Mouse (Mus musculus) cerebellum, adult 8-10 months (tissue): ENCODE measurements around the gene Gcn1l1.

Experiments used
- DNase-seq: peaks from one replicate; pipeline ENCODE4 v3.0.0; 2022

Gene Gcn1l1

DNA sequence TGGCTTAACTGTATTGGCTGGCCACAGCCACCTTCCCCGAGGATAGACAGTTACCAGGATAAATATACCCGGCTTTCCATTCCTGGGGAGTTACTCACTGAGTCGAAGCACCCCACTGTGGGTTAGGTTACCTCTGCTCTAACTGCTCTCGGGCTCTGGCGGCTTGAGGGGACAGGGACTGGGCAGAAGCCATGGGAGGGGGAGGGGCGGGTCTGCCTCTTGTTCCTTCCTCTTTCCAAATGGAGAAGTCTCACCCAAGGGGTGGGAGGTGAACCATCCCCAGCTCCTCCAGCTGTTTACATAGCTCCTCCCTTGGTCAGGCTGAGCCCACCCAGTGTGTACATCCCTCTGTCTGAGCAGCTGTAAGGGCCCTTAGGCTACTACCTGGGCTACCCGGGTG lies 29.4 kb upstream of the Gcn1l1 start:
- no peak for DNase-seq

DNA sequence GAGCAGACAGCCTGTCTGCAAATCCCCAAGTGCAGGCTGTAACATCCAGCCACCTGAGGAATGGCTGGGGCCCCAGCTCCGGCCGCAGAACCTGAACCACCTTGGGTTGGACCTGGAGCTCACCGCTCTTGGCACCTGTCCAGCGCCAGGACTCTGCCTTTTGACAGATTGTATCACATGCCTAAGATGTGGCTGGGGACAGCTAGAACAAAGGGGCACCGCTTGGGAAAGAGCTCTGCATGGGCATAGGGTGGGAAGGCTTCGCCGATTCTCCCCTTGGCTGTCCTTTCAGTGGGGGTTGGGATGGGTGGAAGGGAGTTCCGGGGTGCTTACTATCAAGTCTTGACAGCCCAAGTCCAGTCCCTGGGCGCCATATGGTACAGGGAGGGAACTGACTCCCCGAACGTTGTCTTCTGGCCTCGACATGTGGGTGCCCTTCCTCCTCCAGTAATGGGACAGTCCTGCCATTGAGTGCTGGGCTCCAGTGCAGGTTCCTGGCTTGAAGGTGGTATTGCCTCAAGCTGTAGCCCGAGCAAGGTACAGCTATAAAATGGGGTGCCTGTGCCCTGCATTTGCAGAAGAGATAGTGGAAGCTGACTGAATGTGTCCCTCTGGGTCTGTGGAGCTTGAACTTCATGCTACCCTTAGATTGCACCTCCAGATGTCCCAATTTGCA lies 26.9 kb upstream of the Gcn1l1 start:
- peak; percentile 60 for DNase-seq

DNA sequence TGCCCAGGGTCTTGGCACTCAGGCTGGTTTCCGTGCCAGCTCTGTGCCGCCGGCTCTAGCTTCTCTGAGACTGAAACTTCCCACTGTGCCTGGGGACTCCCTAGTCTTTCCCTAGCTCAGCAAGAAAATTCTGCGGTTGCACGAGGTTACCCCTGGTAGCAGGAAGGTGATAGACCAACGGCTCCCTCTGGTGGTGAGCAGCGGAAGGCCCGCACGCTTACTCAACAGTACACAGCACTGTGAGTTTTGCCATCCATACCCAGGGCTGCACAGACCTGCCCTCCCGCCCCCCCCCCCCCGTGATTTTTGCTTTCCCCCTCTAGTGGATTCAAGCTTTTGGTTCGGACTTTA lies 26.4 kb upstream of the Gcn1l1 start:
- peak; percentile 94 for DNase-seq

- no peak for DNase-seq
Observed at GRCm38 (mm10) chr5:115542635-115543384, 22.2 kb upstream of the Gcn1l1 start.

DNA sequence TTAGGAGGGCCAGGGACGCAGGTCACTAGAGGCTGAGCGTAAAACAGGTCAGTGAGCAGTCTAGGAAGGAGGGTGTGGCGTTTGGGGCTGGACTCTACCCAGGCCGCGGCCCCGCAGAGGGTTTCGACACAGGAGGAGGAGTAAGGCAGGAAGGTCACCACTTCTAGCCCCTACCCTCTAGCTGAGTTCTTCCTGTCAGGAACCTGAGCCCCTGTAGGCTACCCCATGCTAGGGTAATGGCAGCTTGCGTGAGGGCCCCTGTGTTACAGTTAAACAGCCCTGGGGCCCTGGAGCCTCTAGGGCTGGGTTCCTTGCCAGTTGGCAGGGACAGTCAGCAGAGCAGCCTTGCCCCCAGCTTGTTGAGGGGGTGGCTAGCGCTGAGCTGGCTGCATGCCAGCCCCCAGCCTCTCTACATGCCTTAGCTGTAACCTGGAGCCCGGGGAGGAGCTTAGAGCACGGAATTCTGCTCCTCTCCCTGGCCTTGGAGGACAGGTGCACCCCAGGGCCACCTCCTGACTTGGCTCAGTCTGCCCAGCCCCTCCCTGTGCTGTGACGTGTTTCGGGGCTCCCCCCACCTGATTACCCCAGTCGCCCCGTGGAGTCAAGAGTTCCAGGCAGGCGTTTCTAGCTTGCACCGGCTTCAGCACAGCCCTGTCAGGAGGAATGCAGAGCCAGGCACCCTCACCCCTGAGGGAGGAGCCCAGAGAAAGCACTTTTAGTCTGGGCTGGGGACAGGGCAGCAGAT lies 21.4 kb upstream of the Gcn1l1 start:
- DNase-seq: peak; percentile 84

DNA sequence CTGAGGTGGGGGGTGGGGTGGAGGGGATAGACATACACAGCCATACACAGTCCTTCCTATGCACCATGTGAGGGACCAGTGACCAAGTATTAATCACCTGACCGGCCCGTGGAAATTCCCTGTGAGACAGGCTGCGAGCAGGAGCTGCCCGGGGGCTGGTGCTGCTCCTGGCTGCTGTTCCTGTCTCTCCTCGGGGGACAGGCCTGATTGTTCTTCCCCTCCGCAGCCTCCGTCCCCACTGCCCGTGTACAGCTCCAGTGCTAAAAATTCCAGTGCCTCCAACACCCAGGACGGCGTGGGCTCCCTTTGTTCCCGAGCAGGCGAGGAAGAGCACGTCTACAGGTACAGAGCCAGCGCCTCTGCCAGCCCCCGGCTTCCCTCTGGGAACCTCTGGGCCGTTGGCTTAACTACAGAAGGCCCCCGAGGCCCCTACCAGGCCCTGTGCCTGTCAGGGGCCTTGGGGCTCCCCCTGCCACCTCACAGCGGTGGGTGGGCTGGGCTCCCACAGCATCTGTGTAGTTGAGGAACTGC lies 20.3 kb upstream of the Gcn1l1 start:
- no peak for DNase-seq

- no peak for DNase-seq
Observed at GRCm38 (mm10) chr5:115545636-115546035, 19.4 kb upstream of the Gcn1l1 start.

GRCm38 (mm10) chr5:115546536-115546935 lies 18.5 kb upstream of the Gcn1l1 start:
- DNase-seq: peak; percentile 71

DNA sequence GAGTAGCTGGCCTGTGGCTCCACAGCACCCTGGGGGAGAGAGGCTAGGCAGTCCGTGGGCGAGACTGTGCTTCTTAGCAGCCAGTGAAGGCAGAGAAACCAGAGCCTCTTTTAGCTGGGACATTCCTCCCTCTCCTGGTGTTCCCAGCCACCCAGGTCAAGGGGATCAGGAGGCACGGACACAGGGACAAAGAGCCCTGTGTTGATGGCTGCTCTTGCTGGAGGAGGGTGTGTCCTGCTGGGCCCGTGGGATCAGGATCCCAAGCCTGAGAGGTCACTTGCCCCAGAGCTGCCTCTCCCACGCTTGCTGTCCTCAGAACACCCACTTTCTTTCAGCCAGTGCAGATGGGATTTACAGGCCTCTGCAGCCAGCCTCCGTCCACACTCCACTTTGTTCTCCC lies 18.0 kb upstream of the Gcn1l1 start:
- no peak for DNase-seq

GRCm38 (mm10) chr5:115547421-115547820 lies 17.6 kb upstream of the Gcn1l1 start:
- peak; percentile 59 for DNase-seq

DNA sequence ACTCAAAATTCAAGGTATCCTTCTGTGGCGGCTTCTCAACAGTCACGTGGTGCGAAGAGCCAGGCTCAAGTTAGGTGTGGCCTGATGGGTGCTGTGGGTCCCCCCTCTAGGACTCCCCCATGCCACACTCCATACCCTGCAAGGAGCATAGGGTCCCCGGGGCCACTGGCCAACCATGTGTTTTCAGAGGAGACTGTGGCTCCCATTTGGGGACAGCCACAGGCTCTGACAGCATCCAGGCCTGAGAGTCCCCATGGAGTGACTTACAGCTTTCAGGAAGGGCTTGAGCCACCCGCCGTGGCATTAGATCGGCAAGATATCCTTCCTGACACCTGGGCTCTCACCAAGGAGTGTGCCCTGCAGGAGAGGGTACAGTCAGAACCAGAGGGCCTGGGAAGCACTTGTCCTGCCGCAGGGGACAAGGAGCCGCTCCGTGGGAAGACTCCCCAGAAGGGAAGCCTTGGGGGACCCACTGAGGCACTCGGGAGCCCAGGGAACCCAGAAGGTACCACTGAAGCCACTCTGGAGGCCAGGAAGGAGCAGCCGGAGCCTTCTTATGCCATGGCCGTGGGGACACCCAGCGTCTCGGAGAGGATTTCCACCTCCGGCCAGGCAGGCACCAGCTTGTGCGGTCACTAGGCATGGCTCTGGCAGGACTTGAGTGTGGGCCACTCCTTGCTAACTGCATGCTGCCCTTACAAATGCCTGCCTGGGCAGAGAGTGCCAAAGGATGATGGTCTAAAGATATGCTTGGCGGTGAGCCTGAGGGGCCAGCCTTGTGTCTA lies 16.4 kb upstream of the Gcn1l1 start:
- no peak for DNase-seq

DNA sequence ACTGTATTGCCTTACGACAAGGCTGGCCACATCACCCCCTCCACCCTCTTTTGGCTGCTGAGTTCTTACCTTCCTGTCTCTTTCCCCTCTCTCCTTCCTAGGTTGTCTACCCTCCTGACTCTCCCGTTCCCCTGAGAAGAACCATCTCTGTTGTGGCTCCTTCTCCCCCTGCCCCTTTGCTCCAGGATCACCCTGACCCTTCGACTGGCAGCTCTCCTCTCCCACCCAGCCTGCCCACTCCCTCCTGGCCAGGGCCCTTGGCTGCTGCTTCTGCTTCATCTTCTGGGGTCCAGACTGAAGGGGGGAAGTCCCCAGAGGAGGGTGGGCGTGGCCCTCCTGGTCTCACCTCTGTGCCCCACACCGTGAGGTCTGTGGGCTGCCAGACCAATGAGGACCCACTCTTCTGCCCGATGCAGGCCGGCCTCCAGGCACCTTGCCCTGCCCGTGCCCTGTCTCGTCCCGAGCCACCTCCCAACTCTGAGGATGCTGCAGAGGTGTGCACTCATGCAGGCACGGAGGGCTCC lies 14.5 kb upstream of the Gcn1l1 start:
- DNase-seq: no peak

- no peak for DNase-seq
Observed at GRCm38 (mm10) chr5:115551386-115551785, 13.7 kb upstream of the Gcn1l1 start.

DNA sequence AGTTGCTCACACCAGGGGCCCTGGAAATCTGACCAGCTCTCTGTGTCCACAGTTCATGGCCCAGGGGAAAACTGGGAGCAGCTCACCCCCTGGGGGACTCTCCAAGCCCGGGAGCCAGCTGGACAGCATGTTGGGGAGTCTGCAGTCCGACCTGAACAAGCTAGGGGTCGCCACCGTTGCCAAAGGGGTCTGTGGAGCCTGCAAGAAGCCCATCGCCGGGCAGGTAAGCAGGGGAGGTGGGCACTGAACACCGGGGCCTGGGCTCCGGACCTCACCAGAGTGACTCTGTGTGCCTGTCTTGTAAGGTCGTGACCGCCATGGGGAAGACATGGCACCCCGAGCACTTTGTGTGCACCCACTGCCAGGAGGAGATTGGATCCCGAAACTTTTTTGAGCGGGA lies 13.3 kb upstream of the Gcn1l1 start:
- no peak for DNase-seq

DNA sequence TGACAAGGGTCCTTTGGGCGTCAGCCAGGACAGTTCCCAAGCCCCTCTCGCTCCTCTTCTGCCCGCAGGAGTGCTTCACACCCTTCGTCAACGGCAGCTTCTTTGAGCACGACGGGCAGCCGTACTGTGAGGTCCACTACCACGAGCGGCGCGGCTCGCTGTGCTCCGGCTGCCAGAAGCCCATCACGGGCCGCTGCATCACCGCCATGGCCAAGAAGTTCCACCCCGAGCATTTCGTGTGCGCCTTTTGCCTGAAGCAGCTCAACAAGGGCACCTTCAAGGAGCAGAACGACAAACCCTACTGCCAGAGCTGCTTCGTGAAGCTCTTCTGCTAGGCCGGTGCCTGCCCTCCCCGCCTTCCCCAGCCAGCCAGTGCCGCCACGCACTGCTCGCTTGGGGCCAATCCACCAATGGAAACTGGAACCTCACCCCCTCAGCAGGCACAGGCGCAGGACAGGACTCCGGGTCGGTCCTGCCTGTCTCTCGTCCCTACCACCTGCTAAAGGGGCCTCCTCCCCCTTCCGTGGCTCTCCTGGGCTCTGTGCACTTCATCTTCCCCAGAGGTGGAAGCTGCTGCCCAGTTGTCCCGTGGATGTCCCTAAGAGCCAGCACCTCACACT lies 11.1 kb upstream of the Gcn1l1 start:
- no peak for DNase-seq

DNA sequence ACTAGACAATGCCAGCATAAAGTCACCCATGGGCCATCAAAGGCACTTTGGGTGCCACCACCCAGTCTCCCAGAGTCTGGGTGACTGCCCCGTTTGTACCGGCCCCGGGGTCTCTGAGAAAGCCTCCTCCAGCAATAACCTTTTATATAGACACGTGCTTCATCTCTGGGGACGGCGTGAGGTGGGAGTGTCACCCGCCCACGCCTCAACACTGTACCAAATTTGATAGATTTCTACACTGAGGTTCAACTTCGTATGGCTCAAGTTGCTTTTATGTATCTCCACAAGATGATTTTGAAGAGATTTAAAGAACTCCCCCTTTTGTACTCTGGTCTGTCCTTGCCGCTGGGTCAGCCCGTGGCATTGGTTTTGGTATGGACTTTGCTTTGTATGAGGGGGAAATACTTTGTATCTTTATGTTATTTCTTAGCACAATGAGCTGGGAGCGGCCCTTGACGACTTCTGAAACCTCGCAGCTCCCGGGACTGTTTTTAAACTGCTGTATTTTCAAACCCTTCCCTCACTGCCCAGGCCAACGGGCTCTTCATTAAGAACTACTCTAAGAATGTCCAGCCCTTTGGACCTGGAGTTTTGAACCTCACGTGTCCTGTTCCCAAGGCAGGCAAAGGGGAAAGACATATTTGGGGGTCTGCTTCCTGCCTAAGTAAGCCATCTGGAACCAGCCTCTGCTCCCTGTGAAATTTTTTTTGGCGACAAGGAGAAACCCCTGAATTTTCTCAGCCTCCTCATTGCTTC lies 10.3 kb upstream of the Gcn1l1 start:
- no peak for DNase-seq

DNA sequence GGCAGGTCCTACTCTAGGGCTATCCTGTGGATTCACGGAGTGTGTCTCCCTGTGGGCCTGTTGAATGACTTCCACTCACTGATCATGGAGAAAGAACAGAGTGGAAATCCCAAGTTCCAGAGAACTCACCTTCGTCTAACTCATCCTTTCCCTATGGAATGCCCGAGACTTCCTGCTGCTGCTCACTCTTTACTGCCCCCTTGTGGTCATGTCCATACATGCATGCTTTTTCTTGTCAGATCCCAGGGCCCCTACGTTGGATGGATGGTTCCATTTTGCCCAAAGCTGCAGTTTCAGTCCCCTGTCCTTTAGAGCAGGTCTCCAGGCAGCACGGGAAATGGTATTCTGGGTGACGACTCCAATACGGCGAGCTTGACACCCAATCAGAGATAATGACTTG lies 8.8 kb upstream of the Gcn1l1 start:
- DNase-seq: peak; percentile 86

GRCm38 (mm10) chr5:115558182-115558794 lies 6.8 kb upstream of the Gcn1l1 start:
- peak; percentile 27 for DNase-seq

GRCm38 (mm10) chr5:115559237-115560101 lies 5.6 kb upstream of the Gcn1l1 start, which contains the start of gene Rplp0:
Rplp0 (plus strand) TSS chr5:115559467.
- peak; percentile 100 for DNase-seq
